Mouse (Mus musculus) stomach, postnatal 0 days (tissue): Measurements from ENCODE around the gene Sgca.

Source experiments
- CTCF ChIP-seq: IDR thresholded peaks from 2 replicates; pipeline ENCODE4 v1.5.1; 2016; ENCODE audit warnings: antibody characterized with exemption, low read depth, mild to moderate bottlenecking, moderate library complexity
- EP300 ChIP-seq: optimal IDR thresholded peaks from 2 replicates; pipeline ENCODE3; 2016; ENCODE audit warnings: antibody characterized with exemption

DNA sequence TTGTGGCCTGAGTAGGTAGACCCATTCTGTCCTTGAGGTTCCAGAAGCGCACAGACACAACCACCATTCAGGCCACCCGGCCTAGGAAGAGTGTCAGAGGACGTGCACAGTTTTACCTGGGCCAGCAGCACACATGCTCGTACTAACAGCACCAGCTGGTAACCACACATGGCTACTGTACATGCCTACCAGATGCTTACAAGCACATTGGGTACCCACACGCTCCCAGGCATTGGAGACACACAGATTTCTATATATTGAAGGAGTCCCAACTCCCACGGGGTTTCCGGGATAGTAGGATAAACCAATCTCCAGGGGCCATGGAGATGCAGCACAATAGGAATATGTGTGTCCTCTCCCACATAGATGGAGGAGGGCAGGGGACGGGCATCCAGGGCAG is 26.6 kb upstream of the Sgca start:
- TF ChIP-seq EP300 (no peak), CTCF (no peak)
